Comparison of ENCODE assay signal across 21 mouse cellular contexts in genomic region chr2:31114205-31114604, GRCm38 (mm10). TPM values are rescaled to one million over a fixed set of nuclear protein-coding genes. Genes with fewer than 3 reads are reported as not detected.
DNase-seq lines count a peak whose midpoint lies in the region; ATAC-seq and TF ChIP-seq lines count a peak whose summit lies in the region.
"Had no signal": no experiment of that assay in that cellular context is flagged by ENCODE, and none has a peak within 500 bp of the region (broad histone marks: within the 10 kb centered on the region; RNA-seq: fewer than 3 reads in every experiment).

No protein-coding gene starts in this region.

- H3K36me3 ChIP-seq in spleen, adult 2 months (ENCODE audit: control insufficient read depth, insufficient read depth, low read length): no peaks in the 10 kb centered on the region; the same call in 1 of the 2 replicates
- 0 out of 2 replicates have a peak, but pooled peaks cover 6% of the 10 kb centered on the region for H3K36me3 ChIP-seq in macrophage (ENCODE audit: inconsistent target)
- H3K36me3 ChIP-seq in heart, embryonic 11.5 days (ENCODE audit: control insufficient read depth, insufficient read depth, low read length): peaks cover 5% of the 10 kb centered on the region; the same call in 1 of the 2 replicates
- H3K36me3 ChIP-seq: embryonic facial prominence, embryonic 12.5 days; forebrain, embryonic 15.5 days; hindbrain, embryonic 13.5 days; intestine, embryonic 15.5 days had no signal

- no peak for TF ChIP-seq POLR2A in spleen, adult 2 months (IDR thresholded peaks at IDR 0.05; ENCODE audit: low read depth, low read length)

- peak overlapping the region; percentile 32; the same call in 1 of the 2 replicates for H3K27ac ChIP-seq in spleen, adult 2 months (ENCODE audit: insufficient read depth, low read length)
- peak overlapping the region; percentile 16; the same call in 1 of the 2 replicates for H3K27ac ChIP-seq in macrophage
- H3K27ac ChIP-seq in heart, embryonic 11.5 days (ENCODE audit: low read depth, low read length): no peak overlapping the region
- H3K27ac ChIP-seq: embryonic facial prominence, embryonic 12.5 days; forebrain, embryonic 15.5 days; hindbrain, embryonic 13.5 days; hindbrain, postnatal 0 days; intestine, embryonic 15.5 days had no signal

- H3K79me2 ChIP-seq in macrophage (ENCODE audit: inconsistent target): peaks cover 100% of the 10 kb centered on the region

- no peak for TF ChIP-seq CTCF in spleen, adult 2 months (IDR thresholded peaks at IDR 0.05; ENCODE audit: extremely low read depth, insufficient read depth, insufficient read length, insufficient replicate concordance)

- H3K9me3 ChIP-seq in heart, embryonic 11.5 days (replicated peaks; ENCODE audit: control insufficient read depth, low read length): no peaks in the 10 kb centered on the region
- H3K9me3 ChIP-seq: embryonic facial prominence, embryonic 12.5 days; forebrain, embryonic 15.5 days; G1E; hindbrain, embryonic 13.5 days; intestine, embryonic 15.5 days had no signal

- intact Hi-C loops in heart, postnatal 14 days (cut with DNase I): no loop called here

- no peak overlapping the region for H3K4me3 ChIP-seq in spleen, adult 2 months (ENCODE audit: extremely low read depth, insufficient read depth, insufficient read length)
- H3K4me3 ChIP-seq in macrophage (ENCODE audit: inconsistent target): no peak overlapping the region
- no peak overlapping the region for H3K4me3 ChIP-seq in heart, embryonic 11.5 days (ENCODE audit: low read depth, low read length)
- H3K4me3 ChIP-seq: embryonic facial prominence, embryonic 12.5 days; forebrain, embryonic 15.5 days; hindbrain, embryonic 13.5 days; intestine, embryonic 15.5 days had no signal

- no peak overlapping the region for H3K9ac ChIP-seq in heart, embryonic 11.5 days (ENCODE audit: low read depth, low read length)
- H3K9ac ChIP-seq: embryonic facial prominence, embryonic 12.5 days; forebrain, embryonic 15.5 days; hindbrain, embryonic 13.5 days; intestine, embryonic 15.5 days had no signal

- no peak overlapping the region for H3K4me2 ChIP-seq in heart, embryonic 11.5 days
- H3K4me2 ChIP-seq: embryonic facial prominence, embryonic 12.5 days; forebrain, embryonic 15.5 days; hindbrain, embryonic 13.5 days; intestine, embryonic 15.5 days had no signal

- ATAC-seq in heart, embryonic 11.5 days (replicated peaks; ENCODE audit: insufficient number of reproducible peaks, low FRiP score, low TSS enrichment): no peak
- ATAC-seq: activated CD4-positive, CD25-positive, alpha-beta regulatory T cell, adult 4 months; forebrain, embryonic 15.5 days; hindbrain, postnatal 0 days; intestine, embryonic 15.5 days; Patski had no signal

- no peak for DNase-seq in spleen, adult 2 months (ENCODE audit: low read depth in 1 of 2, low spot score in 2 of 2)
- no peak for DNase-seq in spleen, postnatal 14 days (ENCODE audit: low spot score in 2 of 2)
- peak; percentile 55 for DNase-seq in MEL-GATA-1-ER (ENCODE audit: extremely low read depth, low read depth)
- no peak for DNase-seq in heart, postnatal 14 days
- DNase-seq in left cerebral cortex, adult 9 months (ENCODE audit: low spot score in 2 of 2): no peak
- DNase-seq: adrenal gland, postnatal 14 days; B cell, adult 2 months; cerebellum, adult 8-10 months; cerebellum, postnatal 14 days; gastrocnemius, postnatal 14 days; heart, postnatal 10 days had no signal

- WGBS in spleen, adult 2 months: 79% methylated on average over 2 of the region's 2 CpGs
- 74% methylated on average over 2 of the region's 2 CpGs for WGBS in macrophage (ENCODE audit: missing documents)
- WGBS in heart, embryonic 11.5 days (ENCODE audit: insufficient replicate concordance): 88% methylated on average over 2 of the region's 2 CpGs

- peaks cover 41% of the 10 kb centered on the region for H3K4me1 ChIP-seq in spleen, adult 2 months (ENCODE audit: control insufficient read depth, insufficient read depth, insufficient read length)
- peaks cover 18% of the 10 kb centered on the region for H3K4me1 ChIP-seq in heart, embryonic 11.5 days (ENCODE audit: control insufficient read depth, insufficient read depth, low read length)

- H3K27me3 ChIP-seq in spleen, adult 2 months (ENCODE audit: control insufficient read depth, insufficient read depth, low read length): no peaks in the 10 kb centered on the region
- no peaks in the 10 kb centered on the region for H3K27me3 ChIP-seq in heart, embryonic 11.5 days (ENCODE audit: control insufficient read depth, insufficient read depth, low read length)
- H3K27me3 ChIP-seq: embryonic facial prominence, embryonic 12.5 days; forebrain, embryonic 15.5 days; hindbrain, embryonic 13.5 days; intestine, embryonic 15.5 days; Patski had no signal

RNA-seq across cellular contexts. Expression of gene Fnbp1, which starts 27.6 kb away (rescaled TPM):
- 78.7 and 92.4 TPM in 2 replicates for polyA plus RNA-seq in spleen, adult 2 months (2012; rRNA removed)
- 100 to 1,000 TPM; 230 to 652 (median 349) TPM for total RNA-seq in macrophage (2018; cell fraction: chromatin; rRNA removed)
- 10 to 100 TPM; 45.7 to 98.1 (median 65.6) TPM for total RNA-seq in macrophage (2018; cell fraction: cytosol; rRNA removed)
- 100 to 1,000 TPM; 117 to 400 (median 216) TPM for total RNA-seq in macrophage (2018; cell fraction: nucleus; rRNA removed)
- polyA plus RNA-seq in macrophage (2018): 77.2 to 118 TPM (median 110 TPM) in 3 replicates
- 10 to 100 TPM; 49.5 to 51.9 TPM for total RNA-seq in heart, postnatal 14 days (2021)
- 19.5 and 20.4 TPM in 2 replicates for polyA plus RNA-seq in heart, embryonic 11.5 days (2014; fragmentation: Nextera tagmentation; extraction: Ambion mirVana)

RNA-seq across cellular contexts. Expression of gene Gpr107, which starts 37.9 kb away (rescaled TPM):
- polyA plus RNA-seq in spleen, adult 2 months (2012; rRNA removed): 15.0 and 15.1 TPM in 2 replicates
- 100 to 1,000 TPM; 139 to 319 (median 251) TPM for total RNA-seq in macrophage (2018; cell fraction: chromatin; rRNA removed)
- total RNA-seq in macrophage (2018; cell fraction: cytosol; rRNA removed): 10 to 100 TPM; 30.7 to 54.7 (median 44.4) TPM
- total RNA-seq in macrophage (2018; cell fraction: nucleus; rRNA removed): 100 to 1,000 TPM in 15 of 26 experiments, 10 to 100 TPM in 11; 80.4 to 185 (median 108) TPM
- 44.0 to 60.9 TPM (median 45.0 TPM) in 3 replicates for polyA plus RNA-seq in macrophage (2018)
- total RNA-seq in heart, postnatal 14 days (2021): 10 to 100 TPM; 39.2 to 41.7 TPM
- 30.4 and 33.8 TPM in 2 replicates for polyA plus RNA-seq in heart, embryonic 11.5 days (2014; fragmentation: Nextera tagmentation; extraction: Ambion mirVana)
